Mouse (Mus musculus): ENCODE results near the gene Ifi202b. TPM values are rescaled to one million over a fixed set of nuclear protein-coding genes. Genes with fewer than 3 reads are reported as not detected.
A peak's percentile ranks its signal among the peaks of the same experiment; 100 is the strongest.
"Not testable (repeated sequence)": the region's sequence is repeated elsewhere in the genome, so short reads cannot be mapped to it uniquely, and the experiment has no call there.

Gene Ifi202b
- polyA plus RNA-seq, 1 experiment from 2014 or later, result not detected

DNA sequence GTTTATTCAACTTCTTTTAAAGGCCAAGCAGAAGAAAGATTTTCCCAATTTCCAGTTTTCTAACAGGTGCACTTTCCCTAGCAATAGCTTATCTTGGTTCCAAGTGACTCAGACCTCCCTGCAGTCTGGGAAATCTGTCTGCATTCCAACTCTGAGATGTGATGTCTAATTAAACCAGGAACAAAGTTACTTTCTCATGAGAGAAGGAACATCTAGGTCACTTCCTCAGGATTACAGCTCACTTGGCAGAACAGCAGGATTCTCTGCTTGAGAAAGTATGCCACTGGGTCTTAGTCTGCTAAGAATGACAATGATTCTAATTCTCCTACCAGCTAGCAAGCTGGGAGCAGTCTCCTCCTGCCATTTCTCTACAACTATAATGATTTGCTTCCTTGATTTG, 9.4 kb downstream of the Ifi202b start:
- Histone ChIP-seq H3K4me2 (ENCODE audit: low read depth, low read length) (no peak overlapping the region), H3K9ac (replicated peaks) (no peak overlapping the region), H3K4me1 (ENCODE audit: insufficient read depth) (no peaks in the 10 kb centered on the region), H3K27me3 (ENCODE audit: insufficient read depth, low read length) (no peaks in the 10 kb centered on the region), H3K9me3 (ENCODE audit: low read length) (no peaks in the 10 kb centered on the region), H3K4me3 (ENCODE audit: low read depth, low read length) (no peak overlapping the region), H3K36me3 (replicated peaks; ENCODE audit: insufficient read depth, low read length) (no peaks in the 10 kb centered on the region), H3K27ac (ENCODE audit: low read depth) (no peak overlapping the region)
- DNase-seq, result no peak
- no peak for TF ChIP-seq CTCF (IDR thresholded peaks at IDR 0.05; ENCODE audit: low read depth)
- no peak for TF ChIP-seq EP300 (IDR thresholded peaks at IDR 0.05; ENCODE audit: low read depth)
- ATAC-seq, result no peak

- not testable (repeated sequence) for H3K27me3 ChIP-seq (ENCODE audit: insufficient read depth, low read length); H3K4me3 ChIP-seq (ENCODE audit: low read depth, low read length); H3K9me3 ChIP-seq (ENCODE audit: low read length); H3K9ac ChIP-seq (replicated peaks); DNase-seq; H3K27ac ChIP-seq (ENCODE audit: low read depth); H3K4me2 ChIP-seq (ENCODE audit: low read depth, low read length); H3K4me1 ChIP-seq (ENCODE audit: insufficient read depth); H3K36me3 ChIP-seq (replicated peaks; ENCODE audit: insufficient read depth, low read length); ATAC-seq
- 73% methylated on average over 1 of the region's 1 CpGs for WGBS (ENCODE audit: insufficient replicate concordance)
These were observed 21.1 kb downstream of the Ifi202b start for GRCm38 (mm10) chr1:173961491-173961890.

- H3K27ac ChIP-seq (ENCODE audit: low read depth); H3K4me1 ChIP-seq (ENCODE audit: insufficient read depth); H3K4me2 ChIP-seq (ENCODE audit: low read depth, low read length); H3K27me3 ChIP-seq (ENCODE audit: insufficient read depth, low read length); ATAC-seq; H3K9me3 ChIP-seq (ENCODE audit: low read length); H3K4me3 ChIP-seq (ENCODE audit: low read depth, low read length); H3K9ac ChIP-seq (replicated peaks); DNase-seq; H3K36me3 ChIP-seq (replicated peaks; ENCODE audit: insufficient read depth, low read length): not testable (repeated sequence)
- 71% methylated on average over 3 of the region's 3 CpGs for WGBS (ENCODE audit: insufficient replicate concordance)
These were observed 22.5 kb downstream of the Ifi202b start for GRCm38 (mm10) chr1:173959998-173960397.

GRCm38 (mm10) chr1:173955839-173956527, 26.6 kb downstream of the Ifi202b start:
- not testable (repeated sequence) for H3K4me1 ChIP-seq (ENCODE audit: insufficient read depth); H3K4me3 ChIP-seq (ENCODE audit: low read depth, low read length); DNase-seq; H3K4me2 ChIP-seq (ENCODE audit: low read depth, low read length); H3K36me3 ChIP-seq (replicated peaks; ENCODE audit: insufficient read depth, low read length); H3K27ac ChIP-seq (ENCODE audit: low read depth); H3K9ac ChIP-seq (replicated peaks); ATAC-seq; H3K9me3 ChIP-seq (ENCODE audit: low read length); H3K27me3 ChIP-seq (ENCODE audit: insufficient read depth, low read length)
- 65% methylated on average over 3 of the region's 3 CpGs for WGBS (ENCODE audit: insufficient replicate concordance)

GRCm38 (mm10) chr1:173955071-173955796, 27.3 kb downstream of the Ifi202b start:
- DNase-seq (no peak), ATAC-seq (no peak)
- TF ChIP-seq CTCF (IDR thresholded peaks at IDR 0.05; ENCODE audit: low read depth), result no peak
- TF ChIP-seq EP300 (IDR thresholded peaks at IDR 0.05; ENCODE audit: low read depth), result no peak
- 70% methylated on average over 2 of the region's 2 CpGs for WGBS (ENCODE audit: insufficient replicate concordance)
- Histone ChIP-seq H3K4me3 (ENCODE audit: low read depth, low read length) (no peak overlapping the region), H3K9ac (replicated peaks) (no peak overlapping the region), H3K27me3 (ENCODE audit: insufficient read depth, low read length) (no peaks in the 10 kb centered on the region), H3K4me1 (ENCODE audit: insufficient read depth) (no peaks in the 10 kb centered on the region), H3K9me3 (ENCODE audit: low read length) (no peaks in the 10 kb centered on the region), H3K4me2 (ENCODE audit: low read depth, low read length) (no peak overlapping the region), H3K36me3 (replicated peaks; ENCODE audit: insufficient read depth, low read length) (no peaks in the 10 kb centered on the region), H3K27ac (ENCODE audit: low read depth) (no peak overlapping the region)

- TF ChIP-seq EP300 (IDR thresholded peaks at IDR 0.05; ENCODE audit: low read depth) (no peak), CTCF (IDR thresholded peaks at IDR 0.05; ENCODE audit: low read depth) (no peak)
- H3K27ac ChIP-seq (ENCODE audit: low read depth), result no peak overlapping the region
- H3K9me3 ChIP-seq (ENCODE audit: low read length), result no peaks in the 10 kb centered on the region
- no peak overlapping the region for H3K4me3 ChIP-seq (ENCODE audit: low read depth, low read length)
- H3K36me3 ChIP-seq (replicated peaks; ENCODE audit: insufficient read depth, low read length), result no peaks in the 10 kb centered on the region
- DNase-seq, result no peak
- no peaks in the 10 kb centered on the region for H3K27me3 ChIP-seq (ENCODE audit: insufficient read depth, low read length)
- no peak for ATAC-seq
- H3K9ac ChIP-seq (replicated peaks), result no peak overlapping the region
- no peak overlapping the region for H3K4me2 ChIP-seq (ENCODE audit: low read depth, low read length)
- H3K4me1 ChIP-seq (ENCODE audit: insufficient read depth), result no peaks in the 10 kb centered on the region
- WGBS (ENCODE audit: insufficient replicate concordance), result 69% methylated on average over 1 of the region's 1 CpGs
These were observed 29.0 kb downstream of the Ifi202b start for GRCm38 (mm10) chr1:173953563-173953962.

DNA sequence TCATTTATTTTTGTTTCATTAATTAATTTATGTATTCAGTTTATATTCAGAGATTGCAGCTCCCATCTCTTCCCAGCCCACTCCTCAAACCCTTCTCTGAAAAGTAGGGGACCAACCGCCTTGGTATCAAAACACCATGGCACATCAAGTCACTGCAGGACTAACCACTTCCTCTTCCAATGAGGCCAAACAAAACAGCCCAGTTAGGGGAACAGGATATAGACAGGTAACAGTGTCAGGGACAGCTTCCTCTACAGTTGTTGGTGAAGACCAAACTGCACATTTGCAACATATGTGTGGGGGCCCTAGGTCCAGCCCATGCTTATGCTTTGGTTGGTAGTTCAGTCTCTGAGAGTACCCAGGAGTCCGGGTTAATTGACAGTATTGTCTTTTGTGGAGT, 33.5 kb downstream of the Ifi202b start:
- H3K9me3 ChIP-seq (ENCODE audit: low read length); DNase-seq; H3K4me3 ChIP-seq (ENCODE audit: low read depth, low read length); H3K4me2 ChIP-seq (ENCODE audit: low read depth, low read length); H3K27me3 ChIP-seq (ENCODE audit: insufficient read depth, low read length); H3K27ac ChIP-seq (ENCODE audit: low read depth); H3K9ac ChIP-seq (replicated peaks); H3K36me3 ChIP-seq (replicated peaks; ENCODE audit: insufficient read depth, low read length); H3K4me1 ChIP-seq (ENCODE audit: insufficient read depth): not testable (repeated sequence)
- peak; percentile 68 for ATAC-seq
- 31% methylated on average over 2 of the region's 2 CpGs for WGBS (ENCODE audit: insufficient replicate concordance)

DNA sequence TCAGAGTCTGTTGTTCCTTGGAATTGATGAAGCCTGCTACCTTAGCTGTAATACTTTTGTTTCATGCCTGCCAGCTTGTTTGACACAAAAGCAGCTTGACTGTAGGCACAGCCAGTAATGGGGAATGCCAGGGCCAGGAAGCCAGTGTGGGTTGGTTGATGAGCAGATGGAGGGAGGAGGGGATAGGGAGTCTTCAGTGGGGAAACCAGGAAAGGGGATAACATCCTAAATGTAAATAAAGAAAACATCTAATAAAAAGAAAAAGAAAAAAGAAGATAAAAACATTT, 39.8 kb downstream of the Ifi202b start:
- not testable (repeated sequence) for H3K9me3 ChIP-seq (ENCODE audit: low read length); H3K4me1 ChIP-seq (ENCODE audit: insufficient read depth); H3K36me3 ChIP-seq (replicated peaks; ENCODE audit: insufficient read depth, low read length); H3K27me3 ChIP-seq (ENCODE audit: insufficient read depth, low read length); ATAC-seq; H3K4me2 ChIP-seq (ENCODE audit: low read depth, low read length); H3K4me3 ChIP-seq (ENCODE audit: low read depth, low read length); H3K9ac ChIP-seq (replicated peaks); H3K27ac ChIP-seq (ENCODE audit: low read depth); DNase-seq

DNA sequence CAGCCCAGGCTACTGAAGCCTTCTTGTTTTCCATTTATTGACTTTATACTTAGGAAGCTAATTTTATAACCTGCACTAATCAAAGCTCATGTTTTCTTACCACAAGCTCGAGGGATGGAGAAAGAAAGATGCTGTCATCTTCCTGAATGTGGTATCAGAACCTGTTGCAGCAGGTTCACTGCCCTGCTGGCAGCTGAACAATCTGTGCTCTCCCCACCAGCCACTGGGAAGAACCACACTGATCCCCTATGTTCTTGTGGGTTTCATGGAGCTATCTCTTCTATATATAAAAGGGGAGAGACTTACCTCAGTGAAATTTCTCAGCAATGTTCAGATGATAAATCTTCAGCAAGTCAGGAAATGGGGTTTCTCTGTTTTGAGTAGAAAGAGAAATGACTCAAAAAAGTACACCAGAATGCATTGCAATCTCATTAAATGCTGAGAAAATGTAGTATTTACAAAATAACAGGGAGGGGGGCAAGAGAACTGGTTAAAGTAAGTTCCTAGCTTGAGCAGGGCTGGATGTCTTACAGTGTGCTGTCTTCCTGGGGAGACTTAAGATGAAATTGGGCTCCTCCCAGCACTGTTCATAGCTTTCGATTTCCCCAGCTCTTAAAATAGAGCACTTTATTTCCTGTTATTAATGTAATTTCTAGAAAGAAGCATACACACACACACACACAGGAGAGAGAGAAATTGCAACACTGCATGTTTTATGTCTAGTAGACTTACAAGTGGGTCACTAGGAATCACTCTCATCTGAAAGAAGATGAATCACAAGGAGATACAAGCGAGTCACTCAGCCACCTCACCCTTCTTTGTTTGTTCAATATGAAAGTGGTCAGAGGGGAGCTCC, 40.4 kb downstream of the Ifi202b start, which contains the start of the genes Mndal and Ifi203:
Gene Mndal (minus strand): TSS at position 568 of the 856 bp plus-strand sequence.
Gene Ifi203 (minus strand): TSS at position 749 of the 856 bp plus-strand sequence.
- WGBS (ENCODE audit: insufficient replicate concordance), result 22% methylated on average over 3 of the region's 3 CpGs
- not testable (repeated sequence) for H3K36me3 ChIP-seq (replicated peaks; ENCODE audit: insufficient read depth, low read length); H3K9ac ChIP-seq (replicated peaks); H3K27me3 ChIP-seq (ENCODE audit: insufficient read depth, low read length); H3K27ac ChIP-seq (ENCODE audit: low read depth); DNase-seq; H3K4me1 ChIP-seq (ENCODE audit: insufficient read depth); H3K9me3 ChIP-seq (ENCODE audit: low read length)
- ATAC-seq, result peak; percentile 56; the same call in 1 of the 2 replicates
- peak within 1 kb of the TSS; percentile 49; the same call in 1 of the 2 replicates for H3K4me2 ChIP-seq (ENCODE audit: low read depth, low read length)
- 0 out of 2 replicates have a peak within 1 kb of the TSS, but pooled peaks have one; percentile 26 for H3K4me3 ChIP-seq (ENCODE audit: low read depth, low read length)

Measured in liver, postnatal 0 days (tissue).